Mouse (Mus musculus) forebrain, embryonic 14.5 days (tissue): ENCODE data around the gene Mgea5. TPM values are rescaled to one million over a fixed set of nuclear protein-coding genes. Genes with fewer than 3 reads are reported as not detected.
A peak's percentile ranks its signal among the peaks of the same experiment; 100 is the strongest.

Experiments used
- ATAC-seq: fragments of 200-750 bp; cut with Nextera tagmentation; 2 replicates; pipeline ENCODE4 v1.8.0; 2017; ENCODE audit warnings: mild to moderate bottlenecking, moderate library complexity
- DNase-seq: peaks from one replicate; pipeline ENCODE4 v3.0.0-alpha.2; 2015; ENCODE audit warnings: low spot score
- H3K27ac ChIP-seq: fragments of 300-500 bp; sonication (generic); 2 replicates; pipeline ENCODE4 v1.5.1; 2014; ENCODE audit warnings: low read depth, mild to moderate bottlenecking, control low read depth, low read length, moderate library complexity
- H3K27me3 ChIP-seq: fragments of 300-500 bp; sonication (generic); replicated peaks from 2 replicates; pipeline ENCODE4 v1.6.1; 2014; ENCODE audit warnings: low read length, control low read depth, mixed read lengths; ENCODE audit not compliant: control insufficient read depth, insufficient read depth
- H3K36me3 ChIP-seq: fragments of 300-500 bp; sonication (generic); 2 replicates; pipeline ENCODE4 v1.6.1; 2014; ENCODE audit warnings: low read length, control low read depth; ENCODE audit not compliant: control insufficient read depth, insufficient read depth
- H3K4me1 ChIP-seq: fragments of 300-500 bp; sonication (generic); 2 replicates; pipeline ENCODE4 v1.6.1; 2014; ENCODE audit warnings: antibody characterized with exemption, low read length, control low read depth; ENCODE audit not compliant: control insufficient read depth, insufficient read depth
- H3K4me2 ChIP-seq: fragments of 300-500 bp; sonication (generic); 2 replicates; pipeline ENCODE4 v1.6.1; 2014; ENCODE audit warnings: mild to moderate bottlenecking, control low read depth, low read length
- H3K4me3 ChIP-seq: fragments of 300-500 bp; sonication (generic); 2 replicates; pipeline ENCODE4 v1.5.1; 2014; ENCODE audit warnings: low read depth, low read length, control low read depth
- H3K9ac ChIP-seq: fragments of 300-500 bp; sonication (generic); 2 replicates; pipeline ENCODE4 v1.6.1; 2014; ENCODE audit warnings: mild to moderate bottlenecking, low read length, control low read depth, moderate library complexity
- H3K9me3 ChIP-seq: fragments of 300-500 bp; sonication (generic); replicated peaks from 2 replicates; pipeline ENCODE4 v1.6.1; 2016; ENCODE audit warnings: low read length, control low read depth, mixed read lengths; ENCODE audit not compliant: control insufficient read depth
- WGBS: fragments of 180-500 bp; shearing (Covaris S2); extraction: QIAGEN DNeasy Blood & Tissue Kit; methylation state at CpG from one replicate; pipeline ENCODE4 v1.1.7; 2014; 5-methylcytosine and 5-hydroxymethylcytosine counted together
- polyA plus RNA-seq: library from polyadenylated mRNA; unstranded; fragments of >200 nt; fragmentation: Nextera tagmentation; extraction: Ambion mirVana; gene quantifications from 2 replicates; pipeline ENCODE4 v1.2.1, GENCODE M21; 2014

Gene Mgea5
- polyA plus RNA-seq, 1 experiment from 2014 or later: 70.2 TPM

DNA sequence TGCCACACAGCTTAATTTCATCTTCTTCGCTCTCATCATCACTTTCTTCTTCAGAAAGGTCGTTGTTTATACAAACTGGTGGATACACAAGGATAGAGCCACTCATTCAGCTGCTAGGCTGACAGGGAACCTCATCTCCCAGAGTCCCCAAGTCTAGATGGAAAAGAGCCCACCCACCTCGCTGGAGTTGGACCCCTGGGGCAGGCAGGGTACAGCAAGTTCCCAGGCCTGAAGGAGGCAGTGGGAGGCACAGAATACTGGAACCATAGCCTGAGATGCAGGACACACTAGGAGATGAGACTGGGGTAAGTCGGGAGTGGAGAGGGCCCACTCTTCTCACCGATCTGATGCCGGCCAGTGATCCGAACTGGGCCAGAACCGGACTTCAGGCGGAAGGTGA is 35.4 kb downstream of the Mgea5 start:
- ATAC-seq (no peak), DNase-seq (no peak)
- H3K9me3 ChIP-seq: no peaks in the 10 kb centered on the region
- peaks cover 6% of the 10 kb centered on the region for H3K4me1 ChIP-seq
- peak overlapping the region; percentile 94 for H3K4me2 ChIP-seq
- 55% methylated on average over 9 of the region's 9 CpGs for WGBS
- H3K4me3 ChIP-seq: peak overlapping the region; percentile 76
- peaks cover 20% of the 10 kb centered on the region for H3K36me3 ChIP-seq
- H3K27me3 ChIP-seq: peaks cover 29% of the 10 kb centered on the region
- H3K27ac ChIP-seq: no peak overlapping the region
- H3K9ac ChIP-seq: 0 out of 2 replicates have a peak overlapping the region, but pooled peaks have one; percentile 84

DNA sequence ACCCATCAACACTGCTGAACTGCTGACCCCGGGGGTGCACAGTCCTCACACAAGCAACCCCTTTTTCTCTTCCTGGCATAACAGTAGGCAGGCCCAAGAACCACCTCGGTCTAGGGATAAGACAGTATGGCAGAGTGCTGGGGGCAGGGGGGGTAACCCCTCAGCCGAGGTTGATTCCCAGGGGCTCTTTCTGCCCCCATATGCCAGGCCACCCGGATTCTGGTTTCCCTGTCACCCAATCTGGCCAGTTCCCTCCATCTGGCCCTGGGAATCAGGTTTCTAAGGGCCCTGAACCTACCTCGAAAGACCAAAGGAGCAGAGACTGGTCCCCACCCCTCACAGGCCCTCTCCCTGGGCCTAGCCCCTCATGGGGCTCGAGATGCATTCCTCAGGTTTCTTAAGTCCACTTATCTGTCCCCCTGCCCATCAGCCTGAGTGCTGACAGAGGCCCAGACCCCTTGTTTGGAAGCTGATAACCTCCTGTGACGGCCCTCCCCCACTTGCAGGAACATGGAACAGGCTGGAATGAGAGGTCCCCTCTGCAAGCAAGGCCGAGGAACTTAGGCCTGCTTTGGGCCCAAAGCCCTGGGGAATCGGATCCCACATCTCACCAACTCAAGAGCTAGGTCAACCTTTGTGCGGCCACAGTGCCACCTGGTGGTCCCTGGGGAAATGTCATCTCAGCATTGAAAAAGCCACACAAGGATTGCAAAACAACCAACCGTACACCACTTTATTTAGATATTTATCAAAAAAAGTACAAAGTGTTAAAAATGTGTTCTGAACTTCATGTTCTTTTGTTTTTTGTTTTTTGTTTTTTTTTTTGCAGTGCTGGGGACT is 36.4 kb downstream of the Mgea5 start:
- Histone ChIP-seq H3K4me3 (no peak overlapping the region), H3K36me3 (peaks cover 13% of the 10 kb centered on the region), H3K27me3 (peaks cover 36% of the 10 kb centered on the region), H3K4me2 (no peak overlapping the region), H3K9me3 (no peaks in the 10 kb centered on the region), H3K4me1 (peaks cover 6% of the 10 kb centered on the region), H3K27ac (no peak overlapping the region), H3K9ac (no peak overlapping the region)
- DNase-seq (peak; percentile 86), ATAC-seq (no peak)
- 37% methylated on average over 11 of the region's 11 CpGs for WGBS

DNA sequence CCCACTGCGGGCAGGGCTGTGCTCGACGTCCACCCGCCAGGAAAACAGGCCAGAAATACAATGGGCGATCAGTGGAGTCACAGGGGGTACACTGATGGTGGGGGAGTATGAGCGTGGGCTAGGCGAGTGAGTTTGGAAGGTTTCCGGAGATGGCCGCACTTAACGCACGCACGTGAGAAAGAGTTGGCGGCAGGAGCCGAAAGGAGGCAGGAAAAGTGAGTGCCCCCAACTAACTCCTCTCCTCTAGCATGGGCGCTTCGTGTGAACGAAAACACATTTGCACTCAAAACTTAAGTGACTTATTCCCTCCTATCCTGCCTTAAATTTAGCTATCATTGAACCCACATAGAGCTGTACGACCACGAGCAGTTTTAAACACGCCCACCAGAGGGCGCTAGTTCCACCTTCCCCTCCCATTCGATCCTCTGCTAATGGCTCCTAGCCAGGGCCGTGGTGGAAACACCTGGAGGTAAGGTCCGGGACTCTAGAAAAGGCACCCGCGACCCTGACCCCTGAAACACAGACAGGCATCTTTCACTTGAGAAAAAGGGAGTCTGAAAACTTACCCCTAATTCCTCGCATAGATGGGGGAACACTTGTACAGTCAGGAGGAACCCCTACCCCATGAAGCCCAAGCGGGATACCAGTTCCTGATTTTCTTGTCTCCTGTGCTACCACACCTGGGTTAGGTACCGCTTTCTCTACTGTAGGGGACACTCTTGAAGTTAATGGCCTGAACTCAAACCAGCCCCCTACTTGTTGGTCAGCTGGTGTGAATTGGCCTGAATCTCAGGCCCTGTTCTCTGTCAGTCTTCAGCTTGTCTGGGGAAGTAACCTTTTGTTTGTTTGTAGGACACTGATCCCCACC is 37.2 kb downstream of the Mgea5 start:
- H3K9ac ChIP-seq: no peak overlapping the region
- no peaks in the 10 kb centered on the region for H3K9me3 ChIP-seq
- H3K4me1 ChIP-seq: peaks cover 6% of the 10 kb centered on the region
- peaks cover 4% of the 10 kb centered on the region for H3K36me3 ChIP-seq
- no peak for ATAC-seq
- 12% methylated on average over 29 of the region's 29 CpGs for WGBS
- H3K4me2 ChIP-seq: no peak overlapping the region
- peaks cover 44% of the 10 kb centered on the region for H3K27me3 ChIP-seq
- no peak overlapping the region for H3K4me3 ChIP-seq
- DNase-seq: peak; percentile 74
- H3K27ac ChIP-seq: no peak overlapping the region

DNA sequence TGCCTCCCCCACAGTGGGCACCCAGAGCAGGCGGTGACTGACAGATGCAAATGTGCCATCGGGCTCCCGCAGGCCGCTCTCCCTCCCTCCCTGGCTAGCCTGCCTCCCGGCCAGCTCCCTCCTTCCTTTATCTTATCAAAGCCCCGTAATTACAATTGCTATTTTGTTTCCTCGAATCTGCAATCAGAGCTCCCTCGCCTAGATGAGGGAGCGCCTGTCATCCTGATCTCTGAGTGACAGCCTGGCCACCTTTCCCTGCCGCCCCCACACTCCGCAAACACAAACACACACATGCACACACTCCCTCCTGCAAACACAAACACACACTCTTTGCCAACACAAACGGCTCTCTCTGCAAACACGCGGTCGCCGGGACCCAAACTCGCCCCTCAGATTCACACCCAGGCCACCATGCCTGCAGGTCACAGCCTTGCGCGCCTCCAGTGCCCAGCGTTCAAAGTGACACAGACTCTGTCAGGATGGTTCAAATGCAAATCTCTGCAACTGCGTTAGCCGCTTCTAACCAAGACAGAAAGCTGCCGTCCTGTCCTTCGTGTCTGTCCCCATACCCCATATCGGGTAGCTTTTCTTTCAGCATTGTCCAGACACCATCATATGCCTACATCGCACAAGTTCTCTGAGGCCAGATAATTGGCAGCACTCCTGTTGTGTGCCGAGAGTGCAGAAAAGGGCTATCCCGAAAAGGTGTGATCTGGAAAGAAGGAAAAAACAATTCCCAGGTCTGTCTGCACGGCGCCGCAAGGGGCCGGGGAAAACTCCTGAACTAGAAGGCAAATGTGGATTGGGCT is 38.1 kb downstream of the Mgea5 start:
- ATAC-seq (no peak), DNase-seq (no peak)
- Histone ChIP-seq H3K36me3 (peaks cover 1% of the 10 kb centered on the region; the same call in 1 of the 2 replicates), H3K4me2 (no peak overlapping the region), H3K4me3 (no peak overlapping the region), H3K9me3 (no peaks in the 10 kb centered on the region), H3K4me1 (peaks cover 6% of the 10 kb centered on the region), H3K9ac (no peak overlapping the region), H3K27me3 (peaks cover 52% of the 10 kb centered on the region), H3K27ac (no peak overlapping the region)
- 2% methylated on average over 32 of the region's 32 CpGs for WGBS

DNA sequence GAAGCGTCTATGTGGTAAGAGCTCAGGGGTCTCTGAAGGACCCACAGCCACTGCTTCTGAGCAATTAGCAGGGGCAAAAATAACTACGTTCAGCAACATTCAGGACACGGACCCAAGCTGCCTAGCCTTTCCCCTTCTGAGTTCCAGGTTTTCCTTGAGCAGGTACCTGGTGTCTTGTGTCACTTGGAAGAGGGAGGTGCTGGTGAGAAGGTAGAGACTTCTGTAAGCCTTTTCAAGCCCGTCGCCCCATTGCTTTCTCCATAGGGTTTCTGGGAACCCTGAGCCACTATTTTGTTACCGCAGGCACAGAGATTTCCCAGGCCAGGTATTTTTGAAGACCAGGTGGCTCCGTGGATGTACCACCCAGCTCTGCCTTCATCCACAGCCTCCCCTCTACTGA is 40.0 kb downstream of the Mgea5 start:
- Histone ChIP-seq H3K4me2 (no peak overlapping the region), H3K36me3 (no peaks in the 10 kb centered on the region), H3K4me1 (peaks cover 6% of the 10 kb centered on the region), H3K27me3 (peaks cover 70% of the 10 kb centered on the region), H3K9ac (no peak overlapping the region), H3K9me3 (no peaks in the 10 kb centered on the region), H3K4me3 (0 out of 2 replicates have a peak overlapping the region, but pooled peaks have one; percentile 31), H3K27ac (no peak overlapping the region)
- no peak for DNase-seq
- WGBS: 13% methylated on average over 7 of the region's 7 CpGs
- no peak for ATAC-seq

DNA sequence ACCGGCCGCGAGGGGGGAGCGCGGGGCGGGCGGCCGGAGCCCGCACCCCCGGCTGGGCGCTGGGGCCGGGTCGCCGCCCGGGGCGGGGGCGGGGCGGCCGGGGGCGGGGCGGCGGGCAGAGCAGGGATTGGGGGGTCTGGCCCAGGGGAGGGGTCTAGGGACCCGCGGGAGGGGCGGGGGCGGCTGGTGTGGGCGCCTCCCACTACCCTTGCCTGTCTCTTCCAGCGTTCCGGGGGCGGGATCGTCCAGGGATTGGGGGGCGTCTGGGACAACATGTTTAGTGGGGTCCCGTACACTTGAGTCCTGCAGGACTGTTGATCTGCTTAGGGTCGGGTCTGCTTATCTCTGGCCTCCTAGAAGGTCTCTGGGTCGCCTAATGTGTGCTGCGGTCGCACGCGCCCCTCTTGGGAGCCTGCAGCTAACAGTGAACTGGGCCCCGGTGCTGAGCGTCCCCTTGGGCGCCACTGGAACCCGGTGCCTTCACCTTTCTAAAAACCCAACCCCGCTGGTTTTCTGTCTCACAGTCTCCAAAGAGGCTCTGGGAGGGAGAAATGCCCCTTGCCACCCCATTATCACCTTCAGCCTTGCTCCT is 40.6 kb downstream of the Mgea5 start:
- WGBS: 2% methylated on average over 22 of the region's 44 CpGs
- H3K4me2 ChIP-seq: peak overlapping the region; percentile 68
- H3K4me3 ChIP-seq: peak overlapping the region; percentile 31
- DNase-seq (no peak), ATAC-seq (no peak)
- H3K9me3 ChIP-seq: no peaks in the 10 kb centered on the region
- H3K27ac ChIP-seq: no peak overlapping the region
- H3K9ac ChIP-seq: 0 out of 2 replicates have a peak overlapping the region, but pooled peaks have one; percentile 25
- no peaks in the 10 kb centered on the region for H3K36me3 ChIP-seq
- peaks cover 6% of the 10 kb centered on the region for H3K4me1 ChIP-seq
- H3K27me3 ChIP-seq: peaks cover 75% of the 10 kb centered on the region

DNA sequence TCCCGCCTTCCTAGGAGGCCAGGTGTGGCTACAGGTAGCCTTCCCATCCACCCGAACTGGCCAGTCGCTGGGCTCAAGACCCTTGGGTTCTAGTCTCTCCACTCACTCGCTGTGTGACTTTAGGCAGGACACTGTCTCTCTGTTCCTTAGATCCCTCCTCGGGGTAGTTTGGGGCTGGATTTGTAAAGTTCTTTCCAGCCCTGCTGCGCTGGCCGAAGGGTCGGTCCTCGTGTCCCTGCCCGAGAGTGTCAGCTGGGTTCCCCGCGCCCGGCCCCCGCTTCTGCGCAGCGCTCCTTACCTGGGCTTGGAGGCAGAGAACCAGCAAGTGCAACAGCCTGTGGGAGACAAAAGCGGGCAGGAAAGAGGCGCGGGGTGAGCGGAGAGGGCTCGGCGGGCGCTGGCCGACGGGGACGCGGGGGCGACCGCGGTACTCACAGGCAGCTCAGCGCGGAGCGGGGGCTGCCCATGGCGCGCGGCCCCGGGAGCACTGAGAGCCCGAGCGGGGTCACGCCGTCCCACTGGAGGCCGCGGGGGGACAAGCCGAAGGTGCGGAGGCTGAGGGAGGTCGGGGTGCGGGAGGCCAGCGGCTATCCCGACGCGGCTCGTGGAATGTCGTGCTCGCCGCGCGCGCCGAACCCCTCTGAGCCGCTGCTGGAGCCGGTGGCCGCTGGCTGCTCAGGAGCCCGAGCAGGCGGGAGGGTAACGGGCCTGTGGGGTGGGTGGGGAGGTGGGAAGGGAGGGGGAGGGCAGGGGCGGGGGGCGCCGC is 41.2 kb downstream of the Mgea5 start, which contains the start of gene Fgf8:
Gene Fgf8 (minus strand): TSS at position 698 of the 766 bp plus-strand sequence.
- H3K27me3 ChIP-seq: peaks cover 82% of the 10 kb centered on the region
- H3K9me3 ChIP-seq: no peaks in the 10 kb centered on the region
- H3K9ac ChIP-seq: peak within 1 kb of the TSS; percentile 48
- H3K4me3 ChIP-seq: peak within 1 kb of the TSS; percentile 31
- no peaks in the 10 kb centered on the region for H3K36me3 ChIP-seq
- H3K4me1 ChIP-seq: peaks cover 7% of the 10 kb centered on the region
- peak within 1 kb of the TSS; percentile 68 for H3K4me2 ChIP-seq
- ATAC-seq (no peak), DNase-seq (no peak)
- no peak within 1 kb of the TSS for H3K27ac ChIP-seq
- under 1% methylated on average over 63 of the region's 68 CpGs for WGBS
